Mouse (Mus musculus) liver, postnatal 0 days (tissue): ENCODE measurements at regions not wholly inside any gene's neighbourhood (a gene's known extent, or its start where the extent isn't known, plus 50 kb on each side); places are given as distances from the start of the nearest gene placed in this dataset.

Experiments used
- CTCF ChIP-seq: sonication (generic); IDR thresholded peaks from 2 replicates; pipeline ENCODE4 v1.5.1; 2016; ENCODE audit warnings: antibody characterized with exemption, low read depth
- EP300 ChIP-seq: IDR thresholded peaks from 2 replicates; pipeline ENCODE4 v1.6.1; 2016; ENCODE audit warnings: antibody characterized with exemption, low read depth, mild to moderate bottlenecking

DNA sequence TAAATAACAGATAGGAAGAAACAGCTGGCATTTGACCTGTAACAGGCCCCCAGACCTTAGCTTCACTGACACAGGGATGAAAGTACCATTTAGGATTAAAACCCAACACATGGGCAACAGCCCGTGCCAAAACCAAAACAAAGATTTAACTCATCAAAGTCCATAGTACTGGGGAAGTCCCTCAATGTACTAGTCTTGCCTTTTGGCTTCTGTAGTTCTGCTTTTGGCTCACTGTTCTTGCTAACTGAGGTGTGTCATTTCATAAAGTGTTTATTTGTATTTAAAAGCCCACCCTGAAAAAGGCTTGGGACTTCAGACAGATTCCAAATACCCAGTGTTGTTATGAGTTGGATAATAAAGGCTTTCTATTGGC lies 112.0 kb upstream of the Ccser1 start:
- TF ChIP-seq CTCF (no peak), EP300 (no peak)
